Mouse (Mus musculus): ENCODE results near the gene Prkce. TPM values are rescaled to one million over a fixed set of nuclear protein-coding genes. Genes with fewer than 3 reads are reported as not detected.
A peak's percentile ranks its signal among the peaks of the same experiment; 100 is the strongest.

Prkce gene
- polyA plus RNA-seq, 1 experiment from 2014 or later = 0.77 TPM

DNA sequence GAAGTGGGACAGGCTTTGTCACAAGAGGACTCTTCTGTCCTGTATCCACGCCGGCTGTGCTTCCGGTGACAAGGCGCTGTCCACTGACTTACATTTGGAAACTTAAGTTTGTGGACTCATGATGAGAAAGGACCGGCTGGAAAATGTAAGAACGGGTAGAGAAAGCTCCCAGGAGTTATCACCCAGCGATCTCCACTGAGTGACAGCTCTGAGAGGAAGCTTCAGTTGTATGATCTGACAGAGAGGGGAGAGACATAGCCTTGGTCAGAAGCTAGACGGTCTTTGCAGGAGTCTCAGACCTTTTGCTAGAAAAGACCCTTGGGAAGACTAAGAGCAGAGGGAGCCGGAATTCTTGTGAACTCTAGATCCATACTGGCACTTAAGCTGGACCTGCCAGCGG, 322.2 kb downstream of the Prkce start:
- H3K4me3 ChIP-seq (ENCODE audit: low read depth, low read length) = no peak overlapping the region
- H3K36me3 ChIP-seq (ENCODE audit: control insufficient read depth, insufficient read depth) = no peaks in the 10 kb centered on the region
- ATAC-seq (ENCODE audit: low read depth) = no peak
- no peaks in the 10 kb centered on the region for H3K9me3 ChIP-seq (replicated peaks; ENCODE audit: control insufficient read depth, low read length)
- H3K4me2 ChIP-seq (ENCODE audit: low read depth, low read length) = no peak overlapping the region
- WGBS (ENCODE audit: insufficient replicate concordance) = 57% methylated on average over 10 of the region's 10 CpGs
- peaks cover 8% of the 10 kb centered on the region for H3K4me1 ChIP-seq (ENCODE audit: control insufficient read depth, low read depth, low read length)
- H3K27ac ChIP-seq (ENCODE audit: low read length) = no peak overlapping the region
- H3K27me3 ChIP-seq (ENCODE audit: control insufficient read depth, insufficient read depth, low read depth, low read length) = no peaks in the 10 kb centered on the region
- H3K9ac ChIP-seq (ENCODE audit: low read depth, low read length) = no peak overlapping the region

DNA sequence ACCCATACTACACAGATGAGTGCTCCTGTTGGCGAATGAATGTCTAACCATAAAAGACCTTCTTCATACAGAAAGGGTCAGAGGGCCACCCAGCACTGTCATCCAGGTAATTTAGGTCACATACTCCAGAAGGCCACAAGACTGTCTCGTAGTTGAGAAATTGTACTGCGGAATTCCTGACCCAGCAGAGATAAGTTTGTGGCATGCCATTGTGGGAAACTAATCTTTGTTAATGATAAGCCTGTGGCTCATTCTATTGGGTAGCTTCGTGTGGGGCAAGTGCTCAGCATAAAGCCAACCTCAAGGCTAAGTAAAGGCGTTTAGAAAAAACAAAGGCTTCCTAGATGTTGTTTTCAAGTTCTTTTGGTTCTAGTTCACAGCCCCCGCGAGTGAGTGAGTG, 324.8 kb downstream of the Prkce start:
- Histone ChIP-seq H3K4me3 (ENCODE audit: low read depth, low read length) (no peak overlapping the region), H3K9me3 (replicated peaks; ENCODE audit: control insufficient read depth, low read length) (no peaks in the 10 kb centered on the region), H3K4me2 (ENCODE audit: low read depth, low read length) (no peak overlapping the region), H3K9ac (ENCODE audit: low read depth, low read length) (no peak overlapping the region), H3K4me1 (ENCODE audit: control insufficient read depth, low read depth, low read length) (peaks cover 9% of the 10 kb centered on the region), H3K36me3 (ENCODE audit: control insufficient read depth, insufficient read depth) (no peaks in the 10 kb centered on the region), H3K27me3 (ENCODE audit: control insufficient read depth, insufficient read depth, low read depth, low read length) (no peaks in the 10 kb centered on the region), H3K27ac (ENCODE audit: low read length) (no peak overlapping the region)
- ATAC-seq (ENCODE audit: low read depth) = no peak; the same call in 1 of the 2 replicates
- WGBS (ENCODE audit: insufficient replicate concordance) = 26% methylated on average over 7 of the region's 7 CpGs

DNA sequence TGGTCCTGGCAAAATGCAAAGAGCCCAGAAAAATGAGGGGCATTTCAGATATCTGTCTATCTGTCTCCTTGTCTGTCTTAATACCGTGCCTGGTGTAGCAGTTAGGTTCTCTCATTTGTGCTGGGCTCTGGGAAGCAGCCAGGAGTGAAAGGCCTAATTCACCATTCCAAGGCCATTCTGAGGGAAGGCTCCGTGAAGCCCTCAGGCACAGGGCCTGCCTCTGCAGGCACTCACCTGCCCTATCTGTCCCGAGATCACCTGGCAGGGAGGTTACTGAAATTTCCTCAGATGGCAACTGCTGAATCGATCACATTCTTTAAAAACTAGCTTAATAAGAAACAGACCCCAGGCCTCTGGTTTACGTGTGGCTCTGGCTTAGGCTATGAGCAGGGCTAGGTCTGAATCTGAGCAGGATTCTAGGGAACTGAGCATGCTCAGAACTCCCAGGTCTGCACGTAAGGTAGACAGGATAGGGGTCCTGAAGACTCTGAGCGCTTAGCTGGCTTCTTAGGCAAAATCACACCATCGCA, 326.4 kb downstream of the Prkce start:
- Histone ChIP-seq H3K27ac (ENCODE audit: low read length) (no peak overlapping the region), H3K36me3 (ENCODE audit: control insufficient read depth, insufficient read depth) (no peaks in the 10 kb centered on the region), H3K9me3 (replicated peaks; ENCODE audit: control insufficient read depth, low read length) (no peaks in the 10 kb centered on the region), H3K9ac (ENCODE audit: low read depth, low read length) (no peak overlapping the region), H3K27me3 (ENCODE audit: control insufficient read depth, insufficient read depth, low read depth, low read length) (no peaks in the 10 kb centered on the region), H3K4me2 (ENCODE audit: low read depth, low read length) (no peak overlapping the region), H3K4me1 (ENCODE audit: control insufficient read depth, low read depth, low read length) (peaks cover 9% of the 10 kb centered on the region), H3K4me3 (ENCODE audit: low read depth, low read length) (no peak overlapping the region)
- ATAC-seq (ENCODE audit: low read depth) = no peak
- 76% methylated on average over 8 of the region's 8 CpGs for WGBS (ENCODE audit: insufficient replicate concordance)

DNA sequence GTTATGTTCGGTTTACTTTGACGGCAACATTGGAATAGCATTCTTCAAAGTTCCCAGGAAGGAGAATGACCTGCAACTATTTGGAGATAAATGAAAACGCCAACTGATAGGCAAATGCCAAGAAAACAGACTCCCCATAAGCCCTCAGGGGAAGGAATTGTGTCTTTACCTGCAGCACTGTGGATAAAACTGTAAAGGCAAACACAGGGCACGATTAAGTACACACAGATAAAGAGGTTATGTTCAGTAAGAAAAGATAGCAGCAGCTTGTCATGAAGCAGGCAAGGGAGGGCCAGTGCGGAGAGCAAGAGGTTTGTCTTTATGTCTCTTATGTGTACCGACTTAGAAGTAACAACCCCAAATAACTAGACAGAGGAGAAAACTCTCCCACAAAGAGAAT, 326.9 kb downstream of the Prkce start:
- Histone ChIP-seq H3K27me3 (ENCODE audit: control insufficient read depth, insufficient read depth, low read depth, low read length) (no peaks in the 10 kb centered on the region), H3K9ac (ENCODE audit: low read depth, low read length) (no peak overlapping the region), H3K9me3 (replicated peaks; ENCODE audit: control insufficient read depth, low read length) (no peaks in the 10 kb centered on the region), H3K4me1 (ENCODE audit: control insufficient read depth, low read depth, low read length) (peaks cover 9% of the 10 kb centered on the region), H3K4me2 (ENCODE audit: low read depth, low read length) (no peak overlapping the region), H3K4me3 (ENCODE audit: low read depth, low read length) (no peak overlapping the region), H3K36me3 (ENCODE audit: control insufficient read depth, insufficient read depth) (no peaks in the 10 kb centered on the region), H3K27ac (ENCODE audit: low read length) (no peak overlapping the region)
- 28% methylated on average over 6 of the region's 6 CpGs for WGBS (ENCODE audit: insufficient replicate concordance)
- ATAC-seq (ENCODE audit: low read depth) = no peak

DNA sequence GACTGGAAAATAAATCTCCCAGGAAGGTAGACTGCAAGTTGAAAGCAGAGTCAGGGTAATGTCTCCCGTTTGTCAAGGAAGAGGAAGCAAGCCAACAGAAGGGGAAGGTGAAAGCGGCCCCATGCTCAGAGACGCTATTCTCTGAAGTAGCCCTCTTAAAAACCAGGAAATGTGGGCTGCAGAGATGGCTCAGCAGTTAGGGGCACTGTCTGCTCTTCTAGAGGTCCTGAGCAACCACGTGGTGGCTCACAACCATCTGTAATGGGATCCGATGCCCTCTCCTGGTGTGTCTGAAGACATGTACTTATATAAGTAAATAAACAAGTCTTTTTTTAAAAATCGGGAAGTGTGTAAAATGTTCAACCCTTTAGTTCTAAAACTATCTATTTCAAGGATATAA, 327.3 kb downstream of the Prkce start:
- Histone ChIP-seq H3K27me3 (ENCODE audit: control insufficient read depth, insufficient read depth, low read depth, low read length) (no peaks in the 10 kb centered on the region), H3K9ac (ENCODE audit: low read depth, low read length) (no peak overlapping the region), H3K4me2 (ENCODE audit: low read depth, low read length) (no peak overlapping the region), H3K9me3 (replicated peaks; ENCODE audit: control insufficient read depth, low read length) (no peaks in the 10 kb centered on the region), H3K27ac (ENCODE audit: low read length) (no peak overlapping the region), H3K4me1 (ENCODE audit: control insufficient read depth, low read depth, low read length) (peaks cover 9% of the 10 kb centered on the region), H3K36me3 (ENCODE audit: control insufficient read depth, insufficient read depth) (no peaks in the 10 kb centered on the region), H3K4me3 (ENCODE audit: low read depth, low read length) (no peak overlapping the region)
- WGBS (ENCODE audit: insufficient replicate concordance) = 14% methylated on average over 6 of the region's 6 CpGs
- ATAC-seq (ENCODE audit: low read depth) = no peak

DNA sequence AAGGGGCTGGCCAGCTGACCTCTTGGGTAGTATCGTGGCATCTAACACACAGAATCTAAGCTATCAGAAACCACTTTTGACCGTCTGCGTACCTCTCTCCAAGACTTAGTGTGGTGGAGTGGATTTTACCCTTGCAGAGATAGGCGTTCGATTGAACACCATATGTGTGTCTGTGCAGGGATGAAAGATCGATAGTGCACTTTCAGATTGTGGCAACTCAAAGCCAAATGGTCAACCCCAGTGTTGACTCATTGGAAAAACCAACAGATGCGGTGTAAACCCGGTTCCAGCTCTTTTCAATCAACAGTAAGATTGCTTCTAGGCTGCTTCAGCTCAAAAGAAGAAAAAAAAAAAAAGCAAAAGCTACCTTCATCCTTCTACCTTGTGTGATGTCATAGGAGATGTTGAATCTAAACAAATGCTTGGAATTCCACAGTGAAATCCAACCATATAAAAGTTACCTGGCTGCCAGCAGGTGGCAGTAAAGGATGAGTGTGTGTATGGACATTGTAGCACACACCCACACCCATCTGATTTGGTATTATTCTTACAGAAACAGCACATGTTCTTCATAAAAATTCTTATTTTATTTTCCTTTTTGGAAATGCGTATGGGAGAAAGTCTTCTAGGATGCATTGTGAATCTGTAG, 328.7 kb downstream of the Prkce start:
- Histone ChIP-seq H3K4me2 (ENCODE audit: low read depth, low read length) (no peak overlapping the region), H3K9ac (ENCODE audit: low read depth, low read length) (no peak overlapping the region), H3K4me1 (ENCODE audit: control insufficient read depth, low read depth, low read length) (peaks cover 9% of the 10 kb centered on the region), H3K27ac (ENCODE audit: low read length) (no peak overlapping the region), H3K4me3 (ENCODE audit: low read depth, low read length) (no peak overlapping the region), H3K27me3 (ENCODE audit: control insufficient read depth, insufficient read depth, low read depth, low read length) (no peaks in the 10 kb centered on the region), H3K9me3 (replicated peaks; ENCODE audit: control insufficient read depth, low read length) (no peaks in the 10 kb centered on the region), H3K36me3 (ENCODE audit: control insufficient read depth, insufficient read depth) (no peaks in the 10 kb centered on the region)
- WGBS (ENCODE audit: insufficient replicate concordance) = 69% methylated on average over 9 of the region's 9 CpGs
- peak; percentile 31; the same call in 1 of the 2 replicates for ATAC-seq (ENCODE audit: low read depth)

DNA sequence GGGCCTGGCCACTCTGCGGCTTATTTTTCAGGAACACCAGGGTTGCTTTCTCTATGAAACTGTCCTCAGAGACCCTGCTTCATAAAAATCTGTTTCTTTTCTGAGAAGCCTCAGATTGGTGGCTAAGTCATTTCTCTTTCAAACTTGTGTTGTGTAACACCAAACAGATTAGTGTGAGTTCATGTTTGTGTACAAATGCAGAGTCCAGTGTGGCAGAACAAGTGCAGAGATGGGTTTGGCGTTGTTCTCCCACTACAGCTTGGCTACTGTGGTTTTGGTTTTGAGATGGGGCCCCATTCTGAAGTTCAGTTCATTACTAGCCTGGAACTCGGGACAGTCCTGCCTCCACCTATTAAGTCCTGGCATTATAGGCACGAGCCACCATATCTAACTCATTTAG, 329.7 kb downstream of the Prkce start:
- Histone ChIP-seq H3K9me3 (replicated peaks; ENCODE audit: control insufficient read depth, low read length) (no peaks in the 10 kb centered on the region), H3K36me3 (ENCODE audit: control insufficient read depth, insufficient read depth) (no peaks in the 10 kb centered on the region), H3K4me2 (ENCODE audit: low read depth, low read length) (no peak overlapping the region), H3K27me3 (ENCODE audit: control insufficient read depth, insufficient read depth, low read depth, low read length) (no peaks in the 10 kb centered on the region), H3K4me1 (ENCODE audit: control insufficient read depth, low read depth, low read length) (peaks cover 9% of the 10 kb centered on the region), H3K9ac (ENCODE audit: low read depth, low read length) (no peak overlapping the region), H3K27ac (ENCODE audit: low read length) (no peak overlapping the region), H3K4me3 (ENCODE audit: low read depth, low read length) (no peak overlapping the region)
- ATAC-seq (ENCODE audit: low read depth) = no peak
- 58% methylated on average over 4 of the region's 4 CpGs for WGBS (ENCODE audit: insufficient replicate concordance)

DNA sequence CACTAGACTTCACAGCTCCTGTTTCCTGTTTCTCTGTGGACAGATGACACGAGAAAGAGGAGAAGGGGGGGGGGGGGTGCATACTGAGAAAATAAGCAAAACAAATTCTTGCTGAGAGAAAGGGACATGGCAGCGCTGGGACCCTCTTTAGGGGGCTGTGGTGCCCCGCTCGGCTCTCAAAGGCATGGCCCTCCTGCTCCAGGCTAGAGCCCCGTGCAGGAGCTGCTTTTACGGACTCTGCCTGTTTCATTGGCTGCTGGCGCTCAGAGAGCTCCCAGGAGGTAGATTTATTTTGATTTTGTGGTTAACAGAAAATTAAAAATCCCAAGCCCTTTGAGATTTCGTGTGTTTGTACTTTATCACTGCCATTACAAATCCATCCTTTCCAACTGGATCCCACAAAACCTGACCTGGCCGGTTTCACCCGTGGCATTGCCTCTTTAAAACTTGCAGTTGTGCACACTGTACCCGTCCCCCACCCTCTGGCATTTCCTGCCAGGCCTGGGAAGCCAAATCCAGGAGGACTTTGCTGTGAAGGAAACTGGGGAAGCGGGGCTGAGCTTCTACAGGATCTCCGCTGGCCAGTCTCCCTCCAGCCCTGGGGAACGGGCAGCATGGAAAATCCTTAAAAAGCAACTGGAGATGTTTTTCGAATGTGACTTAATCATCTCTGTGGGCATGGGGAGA, 331.9 kb downstream of the Prkce start:
- 53% methylated on average over 15 of the region's 15 CpGs for WGBS (ENCODE audit: insufficient replicate concordance)
- no peak overlapping the region for H3K27ac ChIP-seq (ENCODE audit: low read length)
- no peaks in the 10 kb centered on the region for H3K36me3 ChIP-seq (ENCODE audit: control insufficient read depth, insufficient read depth)

DNA sequence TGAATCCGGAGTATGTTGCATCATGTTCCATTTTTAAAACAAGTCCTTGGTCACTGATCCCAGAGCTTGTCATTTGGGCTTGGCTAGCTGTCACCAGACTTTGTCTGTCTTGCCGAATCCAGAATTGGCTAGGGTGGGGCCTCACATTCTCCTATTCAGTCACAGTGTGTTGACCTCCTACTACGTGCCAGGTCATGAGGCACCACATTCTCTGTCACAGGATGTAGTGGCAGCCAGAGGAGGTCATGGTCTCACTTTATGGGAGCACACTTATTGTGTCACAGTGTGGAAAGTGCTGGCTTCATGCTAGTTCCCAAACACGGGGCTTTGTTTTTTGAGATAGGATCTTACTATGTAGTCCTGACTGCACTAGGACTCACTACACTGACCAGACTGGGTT, 333.8 kb downstream of the Prkce start:
- Histone ChIP-seq H3K27ac (ENCODE audit: low read length) (no peak overlapping the region), H3K9me3 (replicated peaks; ENCODE audit: control insufficient read depth, low read length) (no peaks in the 10 kb centered on the region), H3K4me3 (ENCODE audit: low read depth, low read length) (no peak overlapping the region), H3K4me1 (ENCODE audit: control insufficient read depth, low read depth, low read length) (no peaks in the 10 kb centered on the region; the same call in 1 of the 2 replicates), H3K9ac (ENCODE audit: low read depth, low read length) (no peak overlapping the region), H3K27me3 (ENCODE audit: control insufficient read depth, insufficient read depth, low read depth, low read length) (no peaks in the 10 kb centered on the region), H3K36me3 (ENCODE audit: control insufficient read depth, insufficient read depth) (no peaks in the 10 kb centered on the region), H3K4me2 (ENCODE audit: low read depth, low read length) (no peak overlapping the region)
- 65% methylated on average over 4 of the region's 4 CpGs for WGBS (ENCODE audit: insufficient replicate concordance)
- no peak for ATAC-seq (ENCODE audit: low read depth)

More for the DNA sequence above, 331.9 kb downstream of the Prkce start:
- no peak overlapping the region for H3K9ac ChIP-seq (ENCODE audit: low read depth, low read length)
- peaks cover 4% of the 10 kb centered on the region for H3K4me1 ChIP-seq (ENCODE audit: control insufficient read depth, low read depth, low read length)
- H3K4me3 ChIP-seq (ENCODE audit: low read depth, low read length) = no peak overlapping the region
- no peak for ATAC-seq (ENCODE audit: low read depth)
- H3K27me3 ChIP-seq (ENCODE audit: control insufficient read depth, insufficient read depth, low read depth, low read length) = no peaks in the 10 kb centered on the region
- H3K9me3 ChIP-seq (replicated peaks; ENCODE audit: control insufficient read depth, low read length) = no peaks in the 10 kb centered on the region
- no peak overlapping the region for H3K4me2 ChIP-seq (ENCODE audit: low read depth, low read length)
